Mouse (Mus musculus) spleen, postnatal 4 days (tissue): ENCODE data around the gene Npepps.

Experiments
- DNase-seq, 2 experiments: peaks; one replicate each; pipeline ENCODE4 v3.0.0; 2022; ENCODE audit warnings: low spot score in 2 of 2

Gene Npepps

DNA sequence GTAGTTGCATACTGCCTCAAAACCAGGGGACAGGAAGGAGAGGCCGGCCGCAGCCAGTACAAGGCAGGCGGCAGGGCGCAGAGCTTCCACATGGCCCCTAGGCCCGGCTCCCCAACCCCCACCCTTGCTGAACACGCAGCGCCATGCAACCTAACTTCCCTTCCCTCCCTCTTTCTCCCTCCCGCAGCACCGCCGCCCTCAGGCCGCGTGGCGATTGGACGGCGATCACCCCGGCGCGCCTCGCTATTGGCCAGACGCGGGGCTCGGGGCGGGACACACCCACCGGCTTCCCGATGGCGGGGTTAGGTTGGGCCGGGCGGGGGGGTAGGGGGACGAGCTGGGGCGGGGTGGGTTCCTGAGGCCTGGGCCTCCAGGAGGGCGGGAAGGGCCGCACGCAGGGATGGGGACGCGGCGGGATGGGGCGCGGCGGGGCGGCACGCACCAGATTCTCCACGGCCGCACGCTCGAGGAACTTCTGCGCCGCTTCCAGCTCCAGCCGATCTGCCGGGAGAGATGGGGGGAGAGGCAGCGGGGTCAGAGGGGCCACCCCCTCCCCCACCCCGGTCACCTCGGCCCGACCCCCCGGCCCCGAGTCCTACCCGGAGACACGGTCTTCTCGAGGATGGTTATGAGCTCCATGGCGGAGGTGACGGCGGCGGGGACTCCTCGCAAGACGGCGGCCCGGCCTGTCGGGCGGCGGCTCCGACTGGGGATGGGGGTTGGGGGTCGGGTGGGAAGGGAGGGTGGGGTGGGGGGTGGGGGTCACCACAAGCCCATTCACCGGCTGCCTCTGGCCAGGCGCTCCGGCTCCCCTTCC is 93.3 kb downstream of the Npepps start:
- DNase-seq, result peak; percentile 98 to 99

DNA sequence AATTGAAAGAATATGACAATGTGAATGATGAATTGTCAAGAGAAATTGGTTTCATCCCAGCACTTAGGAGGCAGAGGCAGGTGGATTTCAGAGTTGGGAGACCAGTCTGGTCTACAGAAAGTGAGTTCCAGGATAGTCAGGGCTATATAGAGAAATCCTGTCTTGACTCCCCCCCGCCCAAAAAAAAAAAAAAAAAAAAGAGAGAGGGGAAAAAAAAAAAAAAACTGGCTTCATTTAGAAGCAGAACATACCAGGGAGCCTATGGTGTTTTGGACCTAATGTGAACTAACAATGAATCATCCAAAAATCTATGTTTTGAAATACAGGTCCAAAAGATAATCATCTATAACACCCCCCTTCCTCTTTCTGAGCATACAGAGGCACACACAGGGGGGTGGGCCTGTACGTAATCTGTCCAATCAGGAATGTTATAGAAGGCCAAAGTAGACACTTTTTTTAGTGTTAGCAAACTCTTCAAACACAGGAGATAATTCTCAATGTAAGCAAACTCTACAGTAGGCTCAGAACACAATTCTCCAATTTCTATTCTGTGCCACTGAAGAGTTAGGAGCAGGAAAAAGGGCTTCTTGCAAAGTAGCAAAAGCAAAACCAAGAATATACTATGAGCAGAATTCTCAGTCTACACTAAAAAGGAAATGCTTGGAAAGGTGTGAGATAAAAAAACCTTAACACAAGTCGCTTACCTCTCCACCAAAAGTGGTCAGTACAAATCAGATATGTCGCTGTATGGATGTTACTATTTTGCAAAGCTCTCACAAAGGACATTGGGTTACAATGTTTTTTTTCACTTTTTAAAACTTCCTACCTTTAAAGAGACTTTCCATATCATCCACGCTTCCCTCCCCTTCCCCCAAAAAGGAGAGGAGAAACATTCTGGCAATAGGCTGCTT is 94.5 kb downstream of the Npepps start:
- no peak for DNase-seq

- no peak for DNase-seq
Measured at GRCm38 (mm10) chr11:97184875-97185274, 95.6 kb downstream of the Npepps start.

- DNase-seq, result no peak
Measured at GRCm38 (mm10) chr11:97182446-97182845, 98.0 kb downstream of the Npepps start.

DNA sequence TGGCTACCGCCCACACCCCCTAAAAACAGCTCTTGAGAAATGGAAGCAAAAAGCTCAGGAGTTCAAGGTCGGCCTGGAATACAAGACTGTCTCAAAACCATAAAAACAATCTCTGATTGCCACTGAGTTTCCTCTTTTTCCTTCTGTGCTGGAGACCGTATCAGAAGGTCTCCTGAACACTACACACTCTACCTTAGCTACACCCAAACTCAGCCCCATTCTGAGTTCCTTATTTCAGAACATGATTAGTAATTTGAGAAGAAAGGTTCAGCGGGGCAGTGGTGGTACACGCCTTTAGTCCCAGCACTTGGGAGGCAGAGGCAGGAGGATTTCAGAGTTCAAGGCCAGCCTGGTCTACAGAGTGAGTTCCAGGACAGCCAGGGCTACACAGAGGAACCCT is 99.4 kb downstream of the Npepps start:
- no peak for DNase-seq

GRCm38 (mm10) chr11:97178198-97178597 is 102.2 kb downstream of the Npepps start:
- no peak for DNase-seq

GRCm38 (mm10) chr11:97176851-97177250 is 103.6 kb downstream of the Npepps start:
- DNase-seq, result no peak

GRCm38 (mm10) chr11:97175499-97175898 is 104.9 kb downstream of the Npepps start:
- no peak for DNase-seq

DNA sequence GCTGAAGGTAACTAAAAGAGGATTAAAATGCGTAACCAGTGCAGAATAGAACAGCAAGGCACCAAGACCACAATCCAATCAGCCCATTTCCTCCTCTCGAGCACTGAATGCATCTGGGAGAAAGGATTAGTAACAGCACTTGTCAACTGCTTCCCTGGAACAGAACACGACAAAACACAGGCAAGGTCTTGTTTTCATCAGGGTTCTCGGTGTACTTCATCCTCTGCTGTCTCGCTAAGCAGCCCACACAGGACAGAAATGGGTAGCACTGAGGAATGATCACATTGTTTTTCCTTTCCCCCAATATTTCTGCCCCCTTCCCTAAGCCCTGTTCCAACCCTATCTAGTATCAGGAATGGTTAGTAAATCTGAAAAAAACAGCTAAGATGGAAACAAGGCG is 120.1 kb downstream of the Npepps start:
- no peak for DNase-seq

- DNase-seq, result no peak
Measured at GRCm38 (mm10) chr11:97156999-97157398, 123.4 kb downstream of the Npepps start.
